ENCODE assay signal across 11 mouse cellular contexts in the genomic region with DNA sequence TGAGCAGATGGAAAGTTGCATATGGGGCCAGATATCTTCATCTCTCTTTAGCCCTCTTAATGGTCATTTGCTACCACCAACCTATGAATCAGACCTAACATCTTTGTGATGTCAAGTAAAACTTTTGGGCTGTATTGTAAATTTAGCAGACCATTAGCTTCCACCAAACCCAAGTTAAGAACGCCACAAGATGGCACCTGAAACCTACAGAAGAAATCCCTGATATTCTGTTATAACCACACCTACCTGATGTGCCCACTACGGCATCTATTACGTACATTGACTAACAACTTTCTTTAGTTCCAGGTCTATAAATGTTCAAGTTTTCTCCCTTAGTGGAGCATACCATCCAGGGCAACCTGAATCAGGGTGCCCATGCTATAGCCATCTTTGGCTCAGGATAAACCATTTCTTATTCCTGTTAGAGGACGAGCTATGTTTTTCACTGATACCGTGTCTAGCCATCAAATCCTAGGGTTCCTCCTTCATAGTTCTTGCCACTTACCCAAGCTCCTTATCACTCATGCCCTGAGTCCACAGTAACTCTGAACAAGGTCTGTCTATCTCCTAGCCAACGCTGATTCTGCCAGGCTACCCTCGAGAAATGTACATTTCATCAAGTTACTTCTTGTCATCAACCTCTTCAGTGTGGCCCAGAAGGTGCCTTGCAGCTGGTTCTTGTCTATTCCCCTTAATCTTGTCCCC. TPM values are rescaled to one million over a fixed set of nuclear protein-coding genes. Genes with fewer than 3 reads are reported as not detected.
DNase-seq lines count a peak whose midpoint lies in the region; ATAC-seq and TF ChIP-seq lines count a peak whose summit lies in the region.
"Had no signal": no experiment of that assay in that cellular context is flagged by ENCODE, and none has a peak within 500 bp of the region (broad histone marks: within the 10 kb centered on the region; RNA-seq: fewer than 3 reads in every experiment).

No protein-coding gene starts in this region.

- no peaks in the 10 kb centered on the region for H3K9me3 ChIP-seq in neural tube, embryonic 15.5 days (replicated peaks)
- H3K9me3 ChIP-seq: heart, embryonic 15.5 days had no signal

- DNase-seq in gastrocnemius, adult 2 months = no peak
- DNase-seq in gastrocnemius, postnatal 10 days = no peak
- peak; percentile 12 for DNase-seq in kidney, postnatal 14 days
- no peak for DNase-seq in kidney, postnatal 4 days
- DNase-seq in 3T3-L1 (ENCODE audit: low read depth, low spot score) = peak; percentile 21
- DNase-seq in adipocyte (ENCODE audit: low spot score) = peak; percentile 38
- DNase-seq in lung, postnatal 4 days = no peak
- DNase-seq: retina, postnatal 1 day had no signal

- H3K27me3 ChIP-seq in neural tube, embryonic 15.5 days (replicated peaks) = no peaks in the 10 kb centered on the region
- H3K27me3 ChIP-seq: heart, embryonic 15.5 days had no signal

- no peak overlapping the region for H3K4me2 ChIP-seq in neural tube, embryonic 15.5 days
- H3K4me2 ChIP-seq: heart, embryonic 15.5 days had no signal

- TF ChIP-seq CTCF in gastrocnemius, adult 2 months (IDR thresholded peaks at IDR 0.05) = peak; percentile 42

- no peaks in the 10 kb centered on the region for H3K4me1 ChIP-seq in neural tube, embryonic 15.5 days

- no peak overlapping the region for H3K9ac ChIP-seq in neural tube, embryonic 15.5 days (replicated peaks)
- H3K9ac ChIP-seq: heart, embryonic 15.5 days had no signal

- 85% methylated on average over 7 of the region's 7 CpGs for WGBS in neural tube, embryonic 15.5 days

- H3K27ac ChIP-seq in gastrocnemius, adult 2 months = no peak overlapping the region
- no peak overlapping the region for H3K27ac ChIP-seq in neural tube, embryonic 15.5 days (replicated peaks)
- H3K27ac ChIP-seq: heart, embryonic 15.5 days had no signal

- no peaks in the 10 kb centered on the region for H3K36me3 ChIP-seq in neural tube, embryonic 15.5 days
- H3K36me3 ChIP-seq: heart, embryonic 15.5 days had no signal

- H3K4me3 ChIP-seq in gastrocnemius, adult 2 months = no peak overlapping the region
- no peak overlapping the region for H3K4me3 ChIP-seq in neural tube, embryonic 15.5 days (replicated peaks)
- H3K4me3 ChIP-seq: heart, embryonic 15.5 days had no signal

- ATAC-seq in neural tube, embryonic 15.5 days (ENCODE audit: low FRiP score) = no peak
- ATAC-seq: activated CD4-positive, CD25-positive, alpha-beta regulatory T cell, adult 4 months had no signal

- intact Hi-C loops in gastrocnemius, adult 2 months (cut with DNase I) = no loop called here

RNA-seq across cellular contexts. Expression of a gene that starts 4.2 kb away (rescaled TPM):
- total RNA-seq in gastrocnemius, adult 2 months (2021) = 100 to 1,000 TPM in 1 of 2 experiments, 10 to 100 TPM in 1; 83.2 to 106 TPM
- total RNA-seq in gastrocnemius, postnatal 10 days (2021) = 100 to 1,000 TPM; 126 to 128 TPM
- 93.0 and 100 TPM in 2 replicates for polyA plus RNA-seq in neural tube, embryonic 15.5 days (2015; fragmentation: Nextera tagmentation; extraction: Ambion mirVana)

Comparison
In these comparisons a context has a peak if more than half of its experiments do, and no peak if none do; other contexts are left out.
1. DNase-seq: peak in kidney, postnatal 14 days (single experiment), 3T3-L1 (single experiment) and adipocyte (single experiment); none in gastrocnemius, adult 2 months (single experiment), gastrocnemius, postnatal 10 days (single experiment), kidney, postnatal 4 days (0 of 2) and lung, postnatal 4 days (0 of 2).